Mouse (Mus musculus) lung, postnatal 0 days (tissue): Measurements from ENCODE around the gene Gm10037. TPM values are rescaled to one million over a fixed set of nuclear protein-coding genes. Genes with fewer than 3 reads are reported as not detected.

Experiments
- ATAC-seq: fragments of 200-750 bp; cut with Nextera tagmentation; 2 replicates; pipeline ENCODE4 v1.8.0; 2017; ENCODE audit warnings: moderate library complexity
- DNase-seq: peaks from one replicate; pipeline ENCODE4 v3.0.0-alpha.2; 2016; ENCODE audit warnings: low spot score
- H3K27ac ChIP-seq: fragments of 300-500 bp; sonication (generic); 2 replicates; pipeline ENCODE4 v1.5.1; 2014; ENCODE audit warnings: antibody characterized with exemption, mild to moderate bottlenecking, low read length, mixed read lengths
- H3K27me3 ChIP-seq: fragments of 300-500 bp; sonication (generic); replicated peaks from 2 replicates; pipeline ENCODE4 v1.6.1; 2014; ENCODE audit warnings: low read length, mixed read lengths; ENCODE audit not compliant: insufficient read depth
- H3K36me3 ChIP-seq: fragments of 300-500 bp; sonication (generic); 2 replicates; pipeline ENCODE4 v1.6.1; 2014; ENCODE audit warnings: low read length, mixed read lengths; ENCODE audit not compliant: insufficient read depth
- H3K4me1 ChIP-seq: fragments of 300-500 bp; sonication (generic); 2 replicates; pipeline ENCODE4 v1.6.1; 2014; ENCODE audit warnings: antibody characterized with exemption, low read depth, low read length, mixed read lengths; ENCODE audit not compliant: insufficient read depth
- H3K4me2 ChIP-seq: fragments of 300-500 bp; sonication (generic); replicated peaks from 2 replicates; pipeline ENCODE4 v1.6.1; 2014; ENCODE audit warnings: low read depth, mild to moderate bottlenecking, low read length, moderate library complexity, mixed read lengths
- H3K4me3 ChIP-seq: fragments of 300-500 bp; sonication (generic); 2 replicates; pipeline ENCODE4 v1.5.1; 2014; ENCODE audit warnings: low read depth, low read length
- H3K9ac ChIP-seq: fragments of 300-500 bp; sonication (generic); replicated peaks from 2 replicates; pipeline ENCODE4 v1.6.1; 2014; ENCODE audit warnings: low read depth, mild to moderate bottlenecking
- H3K9me3 ChIP-seq: fragments of 300-500 bp; sonication (generic); 2 replicates; pipeline ENCODE4 v1.6.1; 2016; ENCODE audit warnings: low read length, mixed read lengths
- CTCF ChIP-seq: IDR thresholded peaks from 2 replicates; pipeline ENCODE4 v1.5.1; 2016; ENCODE audit warnings: antibody characterized with exemption, mild to moderate bottlenecking
- EP300 ChIP-seq: IDR thresholded peaks from 2 replicates; pipeline ENCODE4 v1.6.1; 2016; ENCODE audit warnings: antibody characterized with exemption, mild to moderate bottlenecking, control low read depth
- WGBS: fragments of 180-500 bp; shearing (Covaris S2); extraction: QIAGEN DNeasy Blood & Tissue Kit; methylation state at CpG from one replicate; pipeline ENCODE4 v1.1.7; 2014; 5-methylcytosine and 5-hydroxymethylcytosine counted together
- polyA plus RNA-seq: library from polyadenylated mRNA; unstranded; fragments of >200 nt; fragmentation: Nextera tagmentation; extraction: Ambion mirVana; gene quantifications from 2 replicates; pipeline ENCODE4 v1.2.1, GENCODE M21; 2015

Gm10037 gene
- polyA plus RNA-seq, 1 experiment from 2014 or later: 2.7 TPM

GRCm38 (mm10) chr13:67850361-67850760, 19.5 kb downstream of the Gm10037 start:
- no peak overlapping the region for H3K27ac ChIP-seq
- no peak overlapping the region for H3K4me2 ChIP-seq
- no peak for TF ChIP-seq CTCF
- no peak for TF ChIP-seq EP300
- ATAC-seq (no peak), DNase-seq (no peak)
- no peak overlapping the region for H3K9ac ChIP-seq
- WGBS: 73% methylated on average over 3 of the region's 3 CpGs
- no peak overlapping the region for H3K4me3 ChIP-seq
- H3K27me3 ChIP-seq: no peaks in the 10 kb centered on the region
- no peaks in the 10 kb centered on the region for H3K4me1 ChIP-seq
- H3K36me3 ChIP-seq: no peaks in the 10 kb centered on the region
- H3K9me3 ChIP-seq: no peaks in the 10 kb centered on the region

GRCm38 (mm10) chr13:67853130-67853529, 22.2 kb downstream of the Gm10037 start:
- Histone ChIP-seq H3K4me1 (no peaks in the 10 kb centered on the region), H3K27me3 (no peaks in the 10 kb centered on the region), H3K9ac (no peak overlapping the region), H3K27ac (no peak overlapping the region), H3K9me3 (no peaks in the 10 kb centered on the region), H3K4me3 (no peak overlapping the region), H3K4me2 (no peak overlapping the region), H3K36me3 (no peaks in the 10 kb centered on the region)
- ATAC-seq (no peak), DNase-seq (no peak)
- 58% methylated on average over 6 of the region's 6 CpGs for WGBS
- TF ChIP-seq EP300 (no peak), CTCF (no peak)

GRCm38 (mm10) chr13:67853983-67854382, 23.1 kb downstream of the Gm10037 start:
- no peak overlapping the region for H3K4me3 ChIP-seq
- no peaks in the 10 kb centered on the region for H3K4me1 ChIP-seq
- no peak overlapping the region for H3K27ac ChIP-seq
- ATAC-seq (no peak), DNase-seq (no peak)
- no peaks in the 10 kb centered on the region for H3K36me3 ChIP-seq
- 80% methylated on average over 2 of the region's 2 CpGs for WGBS
- no peak overlapping the region for H3K9ac ChIP-seq
- no peak for TF ChIP-seq CTCF
- no peak for TF ChIP-seq EP300
- no peaks in the 10 kb centered on the region for H3K9me3 ChIP-seq
- no peaks in the 10 kb centered on the region for H3K27me3 ChIP-seq
- no peak overlapping the region for H3K4me2 ChIP-seq

- no peak for ATAC-seq
- 46% methylated on average over 1 of the region's 1 CpGs for WGBS
These were observed 26.4 kb downstream of the Gm10037 start for GRCm38 (mm10) chr13:67857317-67857716.

GRCm38 (mm10) chr13:67862508-67862907, 31.6 kb downstream of the Gm10037 start:
- Histone ChIP-seq H3K9ac (no peak overlapping the region), H3K27me3 (no peaks in the 10 kb centered on the region), H3K36me3 (no peaks in the 10 kb centered on the region), H3K9me3 (no peaks in the 10 kb centered on the region), H3K4me3 (no peak overlapping the region), H3K4me2 (no peak overlapping the region), H3K4me1 (no peaks in the 10 kb centered on the region), H3K27ac (no peak overlapping the region)
- ATAC-seq: no peak
- DNase-seq: no peak
- TF ChIP-seq EP300 (no peak), CTCF (no peak)
- 77% methylated on average over 9 of the region's 9 CpGs for WGBS

More at GRCm38 (mm10) chr13:67857317-67857716, 26.4 kb downstream of the Gm10037 start:
- no peak for TF ChIP-seq CTCF
- no peak for TF ChIP-seq EP300
- DNase-seq: no peak
- Histone ChIP-seq H3K9me3 (no peaks in the 10 kb centered on the region), H3K27ac (no peak overlapping the region), H3K27me3 (no peaks in the 10 kb centered on the region), H3K4me1 (no peaks in the 10 kb centered on the region), H3K4me2 (no peak overlapping the region), H3K36me3 (no peaks in the 10 kb centered on the region), H3K9ac (no peak overlapping the region), H3K4me3 (no peak overlapping the region)

- DNase-seq: no peak
- no peak for TF ChIP-seq CTCF
- TF ChIP-seq EP300: no peak
- Histone ChIP-seq H3K4me2 (no peak within 1 kb of the TSS), H3K27me3 (no peaks in the 10 kb centered on the region), H3K36me3 (no peaks in the 10 kb centered on the region), H3K9ac (no peak within 1 kb of the TSS), H3K9me3 (no peaks in the 10 kb centered on the region), H3K4me3 (no peak within 1 kb of the TSS), H3K4me1 (no peaks in the 10 kb centered on the region), H3K27ac (no peak within 1 kb of the TSS)
- ATAC-seq: no peak
- WGBS: 68% methylated on average over 11 of the region's 11 CpGs
These were observed 32.1 kb downstream of the Gm10037 start, which contains the start of gene BC048507 for GRCm38 (mm10) chr13:67863026-67863425. Gene BC048507 (plus strand): TSS chr13:67863326.

- DNase-seq (no peak), ATAC-seq (no peak)
- Histone ChIP-seq H3K9me3 (no peaks in the 10 kb centered on the region), H3K27ac (no peak overlapping the region), H3K4me2 (no peak overlapping the region), H3K36me3 (no peaks in the 10 kb centered on the region), H3K27me3 (no peaks in the 10 kb centered on the region), H3K9ac (no peak overlapping the region), H3K4me3 (no peak overlapping the region), H3K4me1 (no peaks in the 10 kb centered on the region)
- no peak for TF ChIP-seq EP300
- no peak for TF ChIP-seq CTCF
- WGBS: 63% methylated on average over 5 of the region's 5 CpGs
These were observed 34.0 kb downstream of the Gm10037 start for GRCm38 (mm10) chr13:67864764-67865350.
